Mouse (Mus musculus): ENCODE data around the gene Tln1.

GRCm38 (mm10) chr4:43493846-43494240 lies 68.6 kb downstream of the Tln1 start:
- TF ChIP-seq CTCF (IDR thresholded peaks at IDR 0.05; ENCODE audit: low read depth, low read length) (no peak), POLR2A (IDR thresholded peaks at IDR 0.05; ENCODE audit: extremely low read depth, insufficient read depth, low read length) (no peak)
